Mouse (Mus musculus): ENCODE measurements around the gene Esyt2. TPM values are rescaled to one million over a fixed set of nuclear protein-coding genes. Genes with fewer than 3 reads are reported as not detected.
"Not testable (repeated sequence)": the region's sequence is repeated elsewhere in the genome, so short reads cannot be mapped to it uniquely, and the experiment has no call there.

Esyt2 gene
- polyA plus RNA-seq (2017; shearing (Covaris generic)): 10 to 100 TPM; 45.0 to 63.7 TPM

DNA sequence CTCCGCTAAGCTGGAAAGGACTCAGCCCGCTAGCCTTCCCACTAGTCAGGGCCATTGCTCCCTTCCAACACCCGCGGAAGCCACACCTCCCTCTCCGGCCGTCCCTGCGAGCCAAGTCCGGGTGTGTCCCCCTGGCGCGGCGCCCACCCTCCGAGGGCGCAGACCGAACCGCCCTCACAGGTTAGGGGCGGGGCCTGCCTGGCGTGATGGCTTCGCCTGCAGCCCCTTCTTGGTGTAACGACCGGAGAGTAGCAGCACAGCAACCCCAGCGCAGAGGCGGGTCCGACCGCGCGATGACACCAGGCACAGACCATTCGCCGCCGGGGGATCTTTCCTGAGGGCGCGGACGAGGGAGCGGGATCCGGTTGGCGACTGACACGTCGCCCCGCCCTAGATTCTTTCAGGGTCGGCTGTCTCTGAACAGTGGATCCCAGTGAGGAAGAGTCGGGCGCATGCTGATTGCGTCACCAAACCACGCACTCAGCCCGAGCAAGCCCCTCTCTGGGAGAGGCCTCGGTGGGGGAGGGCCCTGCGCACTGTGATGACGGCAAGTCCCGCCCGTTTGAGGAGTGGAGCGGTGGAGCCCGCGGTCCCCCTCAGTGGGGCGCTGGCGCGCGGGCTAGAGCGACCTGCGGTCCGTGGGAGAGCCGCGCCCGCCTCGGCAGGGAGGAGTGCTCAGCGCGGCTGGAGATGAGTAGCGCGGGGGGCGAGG is at the start of gene Esyt2:
Gene Esyt2, plus strand, starts transcription at position 544 of the 712 bp plus-strand sequence.
- ATAC-seq: peak; percentile 85

DNA sequence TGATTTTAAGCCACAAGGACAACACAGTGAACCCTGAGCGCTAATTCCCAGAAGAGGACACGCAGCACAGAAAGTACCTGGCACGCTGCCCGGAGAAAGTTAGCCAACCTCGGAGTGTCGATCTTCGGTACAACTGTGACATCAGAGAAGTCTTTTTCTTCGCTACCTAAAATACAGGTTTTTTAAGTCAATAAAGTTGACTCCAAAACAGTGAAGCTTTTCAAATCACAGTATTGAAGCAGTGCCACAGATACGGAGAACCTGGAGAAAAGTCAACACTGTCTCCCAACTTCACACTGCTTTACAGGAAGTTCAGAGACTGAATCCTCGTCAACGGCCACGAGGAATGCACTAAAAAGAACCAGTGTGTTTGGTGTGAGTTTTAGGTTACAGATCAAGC is 49.4 kb upstream of the Esyt2 start:
- ATAC-seq: no peak

DNA sequence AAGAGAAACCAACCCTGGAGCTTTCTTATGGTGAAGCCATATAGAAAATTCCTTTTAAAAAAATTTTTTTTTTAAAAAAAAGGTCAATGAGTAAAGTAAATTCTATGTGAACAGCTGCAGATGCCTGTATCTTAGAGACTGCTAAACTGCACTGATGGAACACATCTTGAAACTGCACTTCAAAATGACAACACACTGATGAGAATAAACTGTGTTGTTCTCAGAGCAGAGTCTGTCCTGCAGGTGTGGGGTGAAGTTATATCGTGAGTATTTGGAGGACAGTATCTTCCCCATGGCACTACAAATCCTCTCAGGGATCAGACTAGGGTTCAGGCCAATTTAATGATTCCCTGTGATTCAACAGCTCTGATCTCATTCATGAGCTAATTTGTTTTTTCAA is 48.9 kb upstream of the Esyt2 start:
- ATAC-seq: no peak

DNA sequence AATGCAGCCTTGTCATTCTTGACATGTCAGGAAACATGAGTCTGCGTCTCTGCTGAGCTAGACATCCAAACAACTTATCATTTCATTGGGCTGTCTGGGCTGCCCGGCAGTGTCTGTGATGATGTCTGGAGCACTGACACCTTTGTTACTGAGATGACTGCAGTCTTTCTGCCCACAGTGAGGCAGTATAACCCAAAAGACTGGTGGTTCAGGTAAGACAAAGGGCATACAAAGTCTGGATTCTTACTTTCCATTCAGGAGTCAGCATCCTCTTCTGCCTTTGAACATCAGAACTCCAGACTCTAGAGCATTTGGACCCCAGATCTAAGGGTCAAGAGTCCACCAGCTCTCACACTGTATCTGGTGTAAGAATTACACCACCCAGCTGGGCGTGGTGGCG is 45.6 kb upstream of the Esyt2 start:
- peak; percentile 72 for ATAC-seq

DNA sequence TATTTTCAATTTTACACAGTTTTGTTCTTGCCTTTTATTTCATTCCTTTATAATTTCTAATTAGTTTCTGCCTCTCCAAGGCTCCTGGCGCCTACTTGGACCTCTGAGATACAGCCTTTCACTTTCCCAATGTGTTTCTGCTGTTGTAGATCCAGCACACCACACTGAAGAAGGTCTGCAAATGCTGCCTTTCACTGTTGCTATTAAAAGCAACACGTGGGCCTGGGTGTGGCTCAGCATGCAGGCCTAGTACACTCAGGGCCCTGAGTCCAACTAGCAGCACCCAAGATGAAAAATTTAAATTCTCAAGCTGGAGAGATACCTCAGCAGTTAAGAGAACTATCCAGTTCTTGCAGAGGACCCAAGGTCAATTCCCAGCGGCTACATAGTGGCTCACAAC is 44.3 kb upstream of the Esyt2 start:
- no peak for ATAC-seq

DNA sequence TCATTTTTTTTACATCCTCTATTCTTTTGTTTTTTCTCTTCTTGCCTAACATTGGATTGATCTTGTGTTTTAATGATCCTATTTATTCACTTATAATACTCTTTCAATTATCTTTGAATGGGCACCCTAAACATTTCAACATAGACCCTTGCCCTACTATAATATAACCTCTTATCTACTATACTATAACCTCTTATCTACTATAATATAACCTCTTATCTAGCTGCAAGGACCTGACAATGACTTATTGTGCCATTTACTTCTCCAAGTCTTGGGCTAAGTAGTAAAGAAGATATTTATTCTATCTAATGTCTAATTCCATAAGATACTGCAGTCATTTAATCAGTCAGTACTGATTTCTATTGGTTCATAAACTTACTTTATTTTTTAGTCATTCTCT is 42.6 kb upstream of the Esyt2 start:
- ATAC-seq: no peak

DNA sequence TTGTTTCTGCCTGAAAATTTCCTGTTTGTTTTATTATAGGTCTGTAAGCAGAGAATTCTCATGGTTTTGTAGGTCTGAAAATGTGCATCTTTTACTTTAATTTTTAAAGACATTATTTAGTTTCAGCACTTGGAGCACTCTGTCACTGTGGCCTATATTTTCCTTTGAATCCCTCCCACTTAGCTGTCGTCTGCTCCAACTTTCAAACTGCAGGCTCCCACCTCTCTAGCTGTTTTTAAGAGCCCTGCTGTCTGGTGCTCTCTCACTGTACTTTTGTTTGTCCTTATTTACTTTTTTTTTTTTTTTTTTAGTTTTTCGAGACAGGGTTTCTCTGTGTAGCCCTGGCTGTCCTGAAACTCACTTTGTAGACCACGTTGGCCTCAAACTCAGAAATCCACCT is 42.2 kb upstream of the Esyt2 start:
- ATAC-seq: no peak

DNA sequence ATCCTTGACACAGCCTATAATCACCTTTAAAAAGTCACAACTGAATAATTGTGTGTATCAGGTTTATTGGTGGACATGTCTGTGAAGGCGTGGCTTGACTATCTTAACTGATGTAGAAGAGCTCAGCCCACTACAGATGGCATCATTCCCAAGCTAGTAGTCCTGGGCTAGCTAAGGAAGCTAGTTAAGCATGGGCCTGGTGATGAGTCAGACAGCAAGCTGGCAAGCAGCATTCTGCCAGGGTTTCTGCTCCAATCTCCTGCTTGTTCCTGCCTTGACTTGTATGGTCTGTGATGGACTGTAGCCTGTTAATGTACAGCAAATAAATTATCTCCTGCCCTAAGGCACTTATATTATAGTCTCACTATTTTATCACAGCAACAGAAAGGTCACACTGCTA is 36.4 kb upstream of the Esyt2 start:
- ATAC-seq: no peak

DNA sequence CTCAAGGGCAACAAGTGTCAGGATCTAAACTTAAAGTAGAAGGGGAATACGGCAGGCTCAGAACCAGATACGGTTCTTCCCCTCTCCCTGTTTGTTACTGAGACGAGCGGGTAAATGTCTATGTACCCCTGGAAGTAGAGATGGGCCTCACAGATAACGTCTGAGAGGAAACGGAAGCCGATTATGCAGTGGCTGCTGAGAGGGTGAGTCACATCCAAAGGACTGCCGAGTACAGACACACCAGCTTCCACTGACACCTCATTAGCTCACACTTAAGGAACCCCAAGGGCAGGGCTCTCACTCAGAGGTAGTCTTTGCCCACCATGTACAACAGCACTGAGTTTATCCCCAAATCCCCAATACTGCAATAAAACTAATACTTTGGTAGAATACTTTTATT is 26.3 kb upstream of the Esyt2 start:
- peak; percentile 99 for ATAC-seq

DNA sequence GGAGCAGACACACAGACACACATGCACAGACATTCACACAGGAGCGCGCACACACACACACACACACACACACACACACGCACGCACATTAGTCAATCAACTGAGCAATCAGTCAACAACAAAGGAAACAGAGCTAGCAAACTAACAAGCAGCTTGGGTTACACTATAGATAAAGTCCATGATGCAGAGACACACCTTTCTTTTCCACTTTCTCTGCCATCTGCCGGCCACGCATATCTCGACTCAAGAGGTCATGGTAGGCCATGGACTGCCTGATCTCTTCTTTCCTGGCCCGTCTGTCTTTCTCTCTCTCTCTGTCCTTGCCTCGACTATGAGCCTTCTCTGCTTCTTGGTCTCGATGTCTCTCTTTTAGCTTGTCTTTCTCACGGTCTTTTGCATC is 25.4 kb upstream of the Esyt2 start:
- no peak for ATAC-seq

DNA sequence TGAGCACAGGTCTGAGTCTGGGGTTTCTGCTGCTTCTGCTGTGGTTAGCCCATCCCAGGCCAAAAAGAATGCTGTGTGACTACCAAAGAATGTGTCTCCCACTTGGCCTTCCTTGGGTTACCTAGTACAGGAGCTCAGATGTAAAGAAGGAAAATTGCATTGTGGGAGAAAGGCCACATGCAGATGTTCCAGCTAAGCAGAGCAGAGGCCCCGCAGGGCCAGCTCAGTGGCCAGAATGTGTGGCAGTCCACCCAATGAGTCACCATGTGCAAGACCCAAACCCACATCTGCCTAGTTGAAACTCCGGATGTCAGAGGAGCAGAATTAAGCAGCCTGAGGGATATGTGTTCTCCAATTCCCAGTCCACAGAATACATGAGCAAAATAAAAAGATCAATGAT is 22.7 kb upstream of the Esyt2 start:
- ATAC-seq: no peak

DNA sequence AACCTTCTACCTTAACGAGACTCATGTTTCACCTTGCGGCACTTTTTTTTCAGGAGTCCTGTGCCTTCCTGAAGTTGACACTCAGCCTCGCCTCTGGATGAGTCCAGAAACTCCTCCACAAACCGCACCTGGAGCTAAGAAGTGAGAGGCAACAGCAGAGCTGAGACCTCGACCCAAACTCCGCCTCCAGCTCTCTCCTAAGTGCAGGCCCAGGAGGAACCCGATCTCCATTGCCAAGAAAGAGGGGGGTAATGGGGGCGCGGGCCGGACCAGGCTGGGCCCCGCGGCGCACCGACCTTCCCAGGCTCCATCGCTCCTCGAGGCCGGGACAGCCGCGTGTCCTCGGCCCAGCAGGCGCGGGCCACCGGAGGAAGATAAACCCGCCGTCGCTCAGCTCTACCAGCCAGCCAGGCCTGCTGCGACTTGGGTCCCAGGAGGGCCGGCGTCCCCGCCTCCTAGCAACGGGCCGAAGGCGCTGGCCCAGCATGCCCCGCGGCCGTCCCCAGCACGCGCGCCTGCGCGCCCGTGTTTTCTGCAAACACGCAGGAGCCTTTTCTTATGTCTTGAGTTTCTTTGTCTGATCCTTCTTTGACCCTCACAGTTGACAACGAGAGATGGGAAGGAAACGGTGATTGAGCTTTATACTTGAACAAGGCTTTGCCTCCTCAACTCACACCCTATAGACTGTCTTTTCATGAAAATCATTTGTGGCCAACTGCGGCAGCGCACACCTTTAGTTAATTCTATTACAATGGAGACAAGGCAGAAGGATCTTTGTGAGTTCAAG is 18.2 kb upstream of the Esyt2 start, which contains the start of gene Wdr60:
Gene Wdr60, minus strand, starts transcription at position 468 of the 787 bp plus-strand sequence.
- ATAC-seq: peak; percentile 98

DNA sequence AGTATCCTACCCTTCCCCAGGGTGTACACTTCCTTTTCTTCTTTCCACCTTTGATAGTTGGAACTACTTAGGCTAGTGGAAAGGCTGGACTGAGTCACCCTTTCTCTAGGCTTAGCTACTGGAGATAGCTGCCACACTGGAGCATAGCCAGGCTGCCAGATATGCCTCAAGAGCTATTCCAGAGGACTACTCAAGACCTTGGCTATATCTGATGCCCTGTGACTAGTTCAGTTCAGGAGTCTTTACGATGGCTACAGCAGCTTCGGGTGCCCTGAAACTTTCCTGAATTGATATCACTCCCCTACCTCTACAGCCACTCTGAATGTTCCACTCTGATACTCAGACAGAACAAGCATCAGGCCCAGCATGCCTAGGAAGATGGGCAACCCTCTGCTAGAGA is 16.2 kb upstream of the Esyt2 start:
- no peak for ATAC-seq

DNA sequence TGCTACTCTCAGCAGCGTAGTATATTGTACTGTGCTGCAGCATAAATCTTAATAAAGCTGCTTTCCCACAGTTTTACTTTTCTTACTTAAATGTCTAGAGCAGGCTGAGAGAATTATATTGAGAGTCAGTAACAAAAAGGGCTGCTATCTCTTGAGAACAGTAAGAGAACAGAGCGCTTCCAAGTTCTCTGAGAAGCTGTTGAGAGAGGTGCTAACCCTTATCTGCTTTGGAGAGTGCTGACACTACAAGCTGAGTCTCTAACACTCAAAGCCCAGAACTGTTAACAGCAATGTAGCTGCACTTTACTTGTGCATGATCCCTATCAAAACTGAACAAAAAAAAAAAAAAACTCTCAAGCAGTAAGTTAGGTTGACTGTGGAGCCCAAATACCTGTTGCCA is 15.7 kb upstream of the Esyt2 start:
- no peak for ATAC-seq

DNA sequence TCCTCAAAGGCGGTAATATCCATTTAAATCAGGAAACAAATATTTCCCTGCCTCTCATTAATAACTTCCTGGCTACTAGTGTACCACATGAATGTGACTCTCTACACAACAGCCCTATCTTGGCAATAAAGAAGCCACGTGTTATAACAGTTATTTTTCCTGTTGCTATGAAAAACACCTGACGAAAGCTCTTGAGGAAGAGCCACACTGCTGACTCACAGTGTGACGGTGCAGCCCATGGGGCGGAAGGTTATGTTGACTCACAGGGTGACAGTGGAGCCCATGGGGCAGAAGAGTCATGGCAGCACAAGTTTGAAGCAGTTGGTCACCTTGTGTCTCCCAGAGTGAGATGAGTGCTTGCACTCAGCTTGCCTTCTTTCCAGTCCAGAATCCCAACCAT is 11.5 kb upstream of the Esyt2 start:
- ATAC-seq: peak; percentile 39

DNA sequence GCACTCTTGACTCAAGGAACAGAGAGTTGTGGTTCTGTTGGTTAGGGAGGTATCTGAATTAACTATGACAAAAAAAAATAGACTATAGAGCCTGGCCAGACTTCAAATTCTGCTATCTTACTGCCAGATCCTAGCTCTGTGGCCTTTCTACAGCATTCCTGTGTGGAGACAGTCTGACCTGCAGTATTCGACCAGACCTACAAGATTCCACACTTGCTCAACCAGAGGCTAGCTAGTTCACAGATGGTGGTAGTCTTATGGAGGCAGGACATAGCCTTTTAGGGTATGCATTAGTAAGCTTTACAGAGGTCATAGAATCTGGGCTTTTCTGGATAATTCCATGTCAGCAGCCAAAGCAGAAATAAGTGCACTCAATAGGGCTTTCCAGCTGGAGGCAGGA is 10.5 kb upstream of the Esyt2 start:
- ATAC-seq: no peak

DNA sequence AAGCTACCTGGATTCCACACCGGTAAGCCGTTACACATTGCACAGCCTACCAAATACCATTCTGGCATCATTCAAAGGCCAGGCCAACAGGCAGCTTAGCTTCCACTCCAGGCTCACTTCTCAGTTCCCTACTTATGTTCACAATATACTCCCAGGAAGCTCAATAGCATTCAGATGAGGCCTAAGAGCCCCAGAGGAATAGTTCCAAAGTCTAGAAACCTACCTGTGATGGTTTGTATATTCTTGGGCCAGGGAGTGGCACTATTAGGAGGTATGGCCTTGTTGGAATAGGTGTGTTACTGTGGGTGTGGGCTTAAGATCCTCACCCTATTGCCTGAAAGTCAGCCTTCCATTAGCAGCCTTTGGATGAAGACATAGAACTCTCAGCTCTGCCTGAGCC is 9.9 kb upstream of the Esyt2 start:
- ATAC-seq: no peak

DNA sequence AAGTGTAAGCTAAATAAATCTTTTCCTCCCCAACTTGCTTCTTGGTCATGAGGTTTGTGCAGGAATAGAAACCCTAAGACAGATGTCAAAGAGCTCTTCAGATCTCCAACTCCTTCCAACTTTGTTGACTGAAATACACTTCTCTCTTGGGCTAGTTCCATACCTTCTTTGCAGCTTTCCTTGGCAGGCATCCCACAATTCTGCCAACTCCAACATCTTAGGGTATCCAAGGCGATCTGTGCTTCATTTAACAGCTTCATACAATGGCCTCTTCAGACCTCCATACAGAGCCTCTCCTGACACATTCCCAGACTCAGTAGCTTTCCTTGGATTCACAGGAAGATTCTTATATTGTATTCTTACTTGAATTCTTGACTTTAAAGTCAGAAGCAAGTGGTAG is 7.3 kb upstream of the Esyt2 start:
- ATAC-seq: no peak

DNA sequence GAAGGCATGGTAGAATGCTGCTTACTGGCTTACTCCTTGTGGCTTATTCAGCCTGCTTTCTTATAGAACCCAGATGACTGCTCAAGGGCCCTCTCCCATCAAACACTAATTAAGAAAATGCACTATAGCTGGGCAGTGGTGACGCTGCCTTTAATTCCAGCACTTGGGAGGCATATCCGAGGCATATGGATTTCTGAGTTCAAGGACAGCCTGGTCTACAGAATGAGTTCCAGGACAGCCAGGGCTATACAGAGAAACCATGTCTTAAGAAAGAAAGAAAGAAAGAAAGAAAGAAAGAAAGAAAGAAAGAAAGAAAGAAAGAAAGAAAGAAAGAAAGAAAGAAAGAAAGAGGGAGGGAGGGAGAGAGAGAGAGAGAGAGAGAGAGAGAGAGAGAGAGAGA is 5.9 kb upstream of the Esyt2 start, which contains the start of gene Gm11027:
Gene Gm11027, plus strand, starts transcription at position 301 of the 400 bp plus-strand sequence.
- not testable (repeated sequence) for ATAC-seq

DNA sequence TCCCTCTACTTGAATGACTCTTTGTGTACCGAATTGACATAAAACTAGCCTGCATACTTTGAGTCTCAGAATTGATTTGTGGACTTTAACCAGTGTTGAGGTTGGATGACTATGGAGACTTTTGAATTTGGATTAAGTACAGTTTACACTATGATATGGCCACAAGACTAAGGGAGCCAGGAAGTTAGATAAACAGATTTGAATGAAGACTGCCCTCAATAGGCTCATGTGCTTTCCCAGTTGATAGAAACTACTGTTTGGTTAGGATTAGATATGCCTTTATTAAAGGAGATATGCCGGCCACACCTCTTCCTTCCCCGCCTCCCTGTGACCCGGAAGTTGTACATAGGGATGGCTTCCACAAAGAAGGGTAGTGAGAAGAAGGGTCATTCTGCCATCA is 5.4 kb upstream of the Esyt2 start:
- no peak for ATAC-seq

DNA sequence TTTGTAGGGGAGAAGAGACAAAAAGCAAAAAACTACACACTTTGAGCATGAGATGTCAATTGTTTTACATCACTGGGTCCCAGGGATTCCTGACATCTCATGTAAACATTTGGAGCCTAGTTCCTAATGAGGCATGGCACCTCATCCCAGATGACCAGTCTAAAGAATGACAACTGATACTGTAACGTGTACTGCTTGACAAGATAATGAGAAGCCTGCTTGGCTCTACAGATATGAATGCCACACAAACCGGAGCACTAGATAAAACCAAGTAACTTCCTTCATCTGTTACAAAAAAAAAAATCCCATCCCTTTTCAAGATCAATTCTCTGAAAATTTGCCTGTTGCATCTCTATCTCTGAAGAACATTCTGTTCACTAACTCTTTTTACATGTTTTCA is 4.0 kb upstream of the Esyt2 start:
- no peak for ATAC-seq

DNA sequence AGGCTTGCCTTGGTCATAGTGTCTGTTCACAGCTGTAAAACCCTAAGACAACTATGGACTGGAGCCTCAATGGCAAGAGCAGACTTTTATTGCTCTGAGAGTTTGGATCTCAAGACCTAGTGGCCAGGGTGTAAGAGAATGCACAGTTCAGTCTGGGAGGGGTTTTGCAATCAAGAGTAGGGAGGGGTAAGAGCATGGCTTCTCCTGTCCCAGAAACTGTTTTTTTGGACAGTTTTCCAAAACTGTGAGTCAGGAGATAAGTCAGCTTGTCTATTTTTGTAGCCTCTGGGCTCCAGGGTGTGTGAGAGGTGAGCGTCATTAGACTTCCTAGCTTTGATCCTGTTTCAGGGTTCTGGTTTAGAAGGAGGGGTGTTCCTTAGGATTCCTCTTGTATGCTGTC is 2.5 kb upstream of the Esyt2 start:
- ATAC-seq: no peak

DNA sequence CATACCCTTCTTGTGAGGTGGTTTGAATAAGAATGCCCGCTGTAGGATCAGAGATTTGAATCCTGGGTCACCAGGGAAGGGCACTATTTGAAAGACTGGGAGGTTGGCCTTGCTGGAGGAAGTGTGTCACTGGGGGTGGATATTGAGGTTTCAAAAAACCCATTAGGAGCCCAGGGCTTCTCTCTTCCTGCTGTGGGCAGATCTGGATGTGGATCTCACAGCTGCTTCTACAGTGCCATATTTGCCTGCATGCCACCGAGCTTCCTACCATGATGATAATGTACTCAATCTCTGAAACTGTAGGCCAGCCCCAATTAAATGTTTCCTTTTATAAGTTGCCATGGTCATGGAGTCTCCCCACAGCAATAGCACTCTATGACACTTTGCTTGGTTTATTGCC is 1.8 kb upstream of the Esyt2 start:
- ATAC-seq: no peak

DNA sequence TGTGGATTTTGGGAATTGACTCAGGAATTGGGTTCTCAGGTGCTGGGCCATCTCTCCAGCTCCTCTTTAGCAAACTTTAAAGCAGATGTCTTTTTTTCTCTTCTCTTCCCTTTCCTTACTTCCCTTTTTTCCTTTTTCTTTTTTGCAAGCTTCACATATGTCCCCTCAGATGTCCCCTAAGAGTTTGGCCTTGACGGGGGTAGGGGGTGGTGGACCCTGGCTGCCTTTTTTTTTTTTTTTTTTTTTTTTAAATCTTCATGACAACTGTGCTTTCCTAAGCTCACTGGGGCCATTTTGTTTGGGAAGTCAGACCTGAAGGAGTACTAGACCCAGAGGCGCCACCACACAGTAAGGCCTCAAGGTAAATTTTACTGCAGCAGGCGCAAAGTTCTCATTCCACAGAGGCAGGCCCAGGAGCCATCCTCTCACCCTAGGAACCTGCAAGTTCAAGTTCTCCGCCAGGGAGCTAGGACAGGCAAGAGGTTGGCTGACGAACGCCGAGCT is 795 bp upstream of the Esyt2 start:
- ATAC-seq: no peak

Measured in CD4-positive, CD25-positive, alpha-beta regulatory T cell, adult 4 months (primary cell).